Comparison of ENCODE assay signal across 14 mouse cellular contexts in genomic region chr6:94693091-94693490, GRCm38 (mm10). TPM values are rescaled to one million over a fixed set of nuclear protein-coding genes. Genes with fewer than 3 reads are reported as not detected.
DNase-seq lines count a peak whose midpoint lies in the region; ATAC-seq lines count a peak whose summit lies in the region.
"Had no signal": no experiment of that assay in that cellular context is flagged by ENCODE, and none has a peak within 500 bp of the region (broad histone marks: within the 10 kb centered on the region; RNA-seq: fewer than 3 reads in every experiment).

No protein-coding gene starts in this region.

- no peak overlapping the region for H3K9ac ChIP-seq in forebrain, embryonic 12.5 days
- no peak overlapping the region for H3K9ac ChIP-seq in midbrain, embryonic 12.5 days (replicated peaks)
- no peak overlapping the region for H3K9ac ChIP-seq in hindbrain, embryonic 12.5 days
- no peak overlapping the region for H3K9ac ChIP-seq in neural tube, embryonic 15.5 days (replicated peaks)

- H3K4me2 ChIP-seq in forebrain, embryonic 12.5 days = no peak overlapping the region
- H3K4me2 ChIP-seq in midbrain, embryonic 12.5 days (replicated peaks) = 0 out of 2 replicates have a peak overlapping the region, but pooled peaks have one; percentile 7
- H3K4me2 ChIP-seq in hindbrain, embryonic 12.5 days (replicated peaks) = 0 out of 2 replicates have a peak overlapping the region, but pooled peaks have one; percentile 15
- peak overlapping the region; percentile 87 for H3K4me2 ChIP-seq in neural tube, embryonic 15.5 days
- H3K4me2 ChIP-seq: liver, embryonic 11.5 days had no signal

- 70% methylated on average over 9 of the region's 9 CpGs for whole genome bisulfite sequencing in forebrain, embryonic 10.5 days
- WGBS in forebrain, embryonic 12.5 days = 75% methylated on average over 9 of the region's 9 CpGs
- 83% methylated on average over 9 of the region's 9 CpGs for WGBS in midbrain, embryonic 12.5 days
- 81% methylated on average over 9 of the region's 9 CpGs for WGBS in midbrain, embryonic 10.5 days
- WGBS in hindbrain, embryonic 12.5 days = 65% methylated on average over 9 of the region's 9 CpGs
- WGBS in neural tube, embryonic 15.5 days = 81% methylated on average over 9 of the region's 9 CpGs

- no peak for DNase-seq in forebrain, embryonic 10.5 days (ENCODE audit: extremely low spot score, low spot score)
- DNase-seq in midbrain, embryonic 10.5 days (ENCODE audit: low spot score) = no peak
- DNase-seq in cerebellum, postnatal 4 days (ENCODE audit: low spot score in 2 of 2) = no peak
- no peak for DNase-seq in layer of hippocampus, postnatal 25 days (ENCODE audit: extremely low spot score in 1 of 2, low spot score in 1 of 2)
- DNase-seq: cerebellum, adult 11-12 months; embryo, embryonic 11 days; kidney, postnatal 14 days; thymus, postnatal 25 days had no signal

- ATAC-seq in forebrain, embryonic 12.5 days (ENCODE audit: low FRiP score) = no peak
- ATAC-seq in midbrain, embryonic 12.5 days (ENCODE audit: low FRiP score, low read depth) = no peak
- no peak for ATAC-seq in hindbrain, embryonic 12.5 days (ENCODE audit: low FRiP score)
- no peak for ATAC-seq in neural tube, embryonic 15.5 days (ENCODE audit: low FRiP score)

- no peaks in the 10 kb centered on the region for H3K9me3 ChIP-seq in forebrain, embryonic 10.5 days
- H3K9me3 ChIP-seq in forebrain, embryonic 12.5 days = no peaks in the 10 kb centered on the region
- no peaks in the 10 kb centered on the region for H3K9me3 ChIP-seq in midbrain, embryonic 12.5 days
- no peaks in the 10 kb centered on the region for H3K9me3 ChIP-seq in midbrain, embryonic 10.5 days (replicated peaks)
- no peaks in the 10 kb centered on the region for H3K9me3 ChIP-seq in hindbrain, embryonic 12.5 days (replicated peaks)
- H3K9me3 ChIP-seq in neural tube, embryonic 15.5 days (replicated peaks) = no peaks in the 10 kb centered on the region
- H3K9me3 ChIP-seq: G1E had no signal

- H3K27ac ChIP-seq in forebrain, embryonic 10.5 days = 0 out of 2 replicates have a peak overlapping the region, but pooled peaks have one; percentile 16
- H3K27ac ChIP-seq in forebrain, embryonic 12.5 days = no peak overlapping the region
- no peak overlapping the region for H3K27ac ChIP-seq in midbrain, embryonic 12.5 days (replicated peaks)
- H3K27ac ChIP-seq in midbrain, embryonic 10.5 days (replicated peaks) = no peak overlapping the region
- no peak overlapping the region for H3K27ac ChIP-seq in hindbrain, embryonic 12.5 days
- H3K27ac ChIP-seq in neural tube, embryonic 15.5 days (replicated peaks) = no peak overlapping the region

- no peak overlapping the region for H3K4me3 ChIP-seq in forebrain, embryonic 10.5 days
- H3K4me3 ChIP-seq in forebrain, embryonic 12.5 days (replicated peaks) = no peak overlapping the region
- H3K4me3 ChIP-seq in midbrain, embryonic 12.5 days = no peak overlapping the region
- H3K4me3 ChIP-seq in midbrain, embryonic 10.5 days = no peak overlapping the region
- no peak overlapping the region for H3K4me3 ChIP-seq in hindbrain, embryonic 12.5 days
- no peak overlapping the region for H3K4me3 ChIP-seq in neural tube, embryonic 15.5 days (replicated peaks)

- peaks cover 100% of the 10 kb centered on the region for H3K4me1 ChIP-seq in forebrain, embryonic 10.5 days
- peaks cover 90% of the 10 kb centered on the region for H3K4me1 ChIP-seq in forebrain, embryonic 12.5 days
- H3K4me1 ChIP-seq in midbrain, embryonic 12.5 days = peaks cover 84% of the 10 kb centered on the region
- H3K4me1 ChIP-seq in midbrain, embryonic 10.5 days = peaks cover 100% of the 10 kb centered on the region
- H3K4me1 ChIP-seq in hindbrain, embryonic 12.5 days = peaks cover 78% of the 10 kb centered on the region
- H3K4me1 ChIP-seq in neural tube, embryonic 15.5 days = peaks cover 57% of the 10 kb centered on the region

- 0 out of 2 replicates have a peak, but pooled peaks cover 3% of the 10 kb centered on the region for H3K36me3 ChIP-seq in forebrain, embryonic 10.5 days (replicated peaks)
- no peaks in the 10 kb centered on the region for H3K36me3 ChIP-seq in forebrain, embryonic 12.5 days (replicated peaks)
- H3K36me3 ChIP-seq in midbrain, embryonic 12.5 days = no peaks in the 10 kb centered on the region
- no peaks in the 10 kb centered on the region for H3K36me3 ChIP-seq in midbrain, embryonic 10.5 days
- H3K36me3 ChIP-seq in hindbrain, embryonic 12.5 days = no peaks in the 10 kb centered on the region
- no peaks in the 10 kb centered on the region for H3K36me3 ChIP-seq in neural tube, embryonic 15.5 days

- H3K27me3 ChIP-seq in forebrain, embryonic 10.5 days (ENCODE audit: poor library complexity, severe bottlenecking) = no peaks in the 10 kb centered on the region
- no peaks in the 10 kb centered on the region for H3K27me3 ChIP-seq in forebrain, embryonic 12.5 days
- 0 out of 2 replicates have a peak, but pooled peaks cover 3% of the 10 kb centered on the region for H3K27me3 ChIP-seq in midbrain, embryonic 12.5 days
- no peaks in the 10 kb centered on the region for H3K27me3 ChIP-seq in midbrain, embryonic 10.5 days (ENCODE audit: low read depth, poor library complexity, severe bottlenecking)
- no peaks in the 10 kb centered on the region for H3K27me3 ChIP-seq in hindbrain, embryonic 12.5 days
- H3K27me3 ChIP-seq in neural tube, embryonic 15.5 days (replicated peaks) = no peaks in the 10 kb centered on the region

RNA-seq across cellular contexts. Expression of gene Lrig1, which starts 6.9 kb away (rescaled TPM):
- polyA plus RNA-seq in forebrain, embryonic 10.5 days (2016; fragmentation: Nextera tagmentation; extraction: Ambion mirVana) = 18.8 and 20.6 TPM in 2 replicates
- 16.6 and 17.7 TPM in 2 replicates for polyA plus RNA-seq in forebrain, embryonic 12.5 days (2016; fragmentation: Nextera tagmentation; extraction: Ambion mirVana)
- polyA plus RNA-seq in midbrain, embryonic 12.5 days (2016; fragmentation: Nextera tagmentation; extraction: Ambion mirVana) = 14.4 and 17.3 TPM in 2 replicates
- polyA plus RNA-seq in midbrain, embryonic 10.5 days (2016; fragmentation: Nextera tagmentation; extraction: Ambion mirVana) = 13.4 and 13.9 TPM in 2 replicates
- 23.9 and 24.3 TPM in 2 replicates for polyA plus RNA-seq in hindbrain, embryonic 12.5 days (2016; fragmentation: Nextera tagmentation; extraction: Ambion mirVana)
- polyA plus RNA-seq in neural tube, embryonic 15.5 days (2015; fragmentation: Nextera tagmentation; extraction: Ambion mirVana) = 14.5 and 15.0 TPM in 2 replicates
- 10 to 100 TPM; 28.0 to 30.5 TPM for total RNA-seq in layer of hippocampus, postnatal 25 days (2021)
